Mouse (Mus musculus) hindlimb bud, embryonic 11.5 days (tissue): ENCODE data around the gene Eif5a.

Experiments
- DNase-seq: peaks from one replicate; pipeline ENCODE4 v3.0.0-alpha.2; 2012; ENCODE audit warnings: low read depth, low spot score; ENCODE audit errors: extremely low spot score

Eif5a gene

GRCm38 (mm10) chr11:69877878-69878277 lies 43.9 kb downstream of the Eif5a start, which contains the start of gene Tmem95:
Gene Tmem95, minus strand, starts transcription at chr11:69878018.
- no peak for DNase-seq

GRCm38 (mm10) chr11:69876867-69877266 lies 44.9 kb downstream of the Eif5a start:
- no peak for DNase-seq

GRCm38 (mm10) chr11:69876186-69876585 lies 45.6 kb downstream of the Eif5a start:
- DNase-seq = no peak

- DNase-seq = no peak
These were observed 49.3 kb downstream of the Eif5a start for GRCm38 (mm10) chr11:69872451-69872850.

GRCm38 (mm10) chr11:69871822-69872221 lies 49.9 kb downstream of the Eif5a start:
- DNase-seq = no peak

- no peak for DNase-seq
These were observed 51.3 kb downstream of the Eif5a start for GRCm38 (mm10) chr11:69870289-69871069.

- no peak for DNase-seq
These were observed 54.4 kb downstream of the Eif5a start for GRCm38 (mm10) chr11:69867335-69867734.
